Mouse (Mus musculus) kidney, adult 2 months (tissue): ENCODE measurements around the gene U2af2.

Experiments
- CTCF ChIP-seq: fragments of 200-500 bp; conservative IDR thresholded peaks from 2 replicates; pipeline ENCODE4 v1.5.1; 2011; ENCODE audit warnings: low read depth, mild to moderate bottlenecking, control low read depth, low read length, moderate library complexity, mixed read lengths; ENCODE audit not compliant: insufficient read depth, insufficient read length
- POLR2A ChIP-seq: fragments of 200-500 bp; IDR thresholded peaks from one replicate; pipeline ENCODE4 v1.6.1; 2011; ENCODE audit warnings: low read depth, low read length, control low read depth

GRCm38 (mm10) chr7:5052931-5053343 lies 9.0 kb upstream of the U2af2 start:
- TF ChIP-seq CTCF: no peak
- TF ChIP-seq POLR2A: no peak
